Mouse (Mus musculus): Measurements from ENCODE around the gene Fras1.

Fras1 gene

GRCm38 (mm10) chr5:96554940-96555679 is 181.4 kb downstream of the Fras1 start:
- ATAC-seq (ENCODE audit: insufficient number of reproducible peaks, low FRiP score, low TSS enrichment) = no peak

- ATAC-seq (ENCODE audit: insufficient number of reproducible peaks, low FRiP score, low TSS enrichment) = no peak
These were observed 184.5 kb downstream of the Fras1 start for GRCm38 (mm10) chr5:96558049-96558804.

- ATAC-seq (ENCODE audit: insufficient number of reproducible peaks, low FRiP score, low TSS enrichment) = no peak
These were observed 200.8 kb downstream of the Fras1 start for GRCm38 (mm10) chr5:96574586-96574985.

DNA sequence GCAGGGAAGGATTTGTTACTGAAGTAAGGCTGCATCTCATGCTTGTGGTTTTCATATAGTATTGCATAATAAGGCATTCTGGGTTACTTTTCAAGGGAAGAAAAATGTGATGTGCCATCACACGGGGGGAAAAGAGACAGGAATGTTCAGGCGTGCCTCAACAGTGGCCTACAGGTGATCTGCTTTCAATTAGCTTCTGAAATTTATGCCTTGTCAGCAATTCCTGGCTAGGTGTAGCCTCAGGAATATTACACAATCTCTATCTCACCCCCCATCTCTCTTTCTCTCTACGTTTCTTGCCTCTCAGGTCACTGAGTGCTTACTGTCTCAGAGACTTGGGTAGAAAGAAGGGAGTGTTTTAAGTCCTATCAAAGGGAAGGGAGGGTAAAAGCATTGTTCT is 204.9 kb downstream of the Fras1 start:
- ATAC-seq (ENCODE audit: insufficient number of reproducible peaks, low FRiP score, low TSS enrichment) = no peak

GRCm38 (mm10) chr5:96579938-96580337 is 206.2 kb downstream of the Fras1 start:
- ATAC-seq (ENCODE audit: insufficient number of reproducible peaks, low FRiP score, low TSS enrichment) = no peak

GRCm38 (mm10) chr5:96584730-96585129 is 211.0 kb downstream of the Fras1 start:
- no peak for ATAC-seq (ENCODE audit: insufficient number of reproducible peaks, low FRiP score, low TSS enrichment)

GRCm38 (mm10) chr5:96590621-96591020 is 216.9 kb downstream of the Fras1 start:
- ATAC-seq (ENCODE audit: insufficient number of reproducible peaks, low FRiP score, low TSS enrichment) = no peak

DNA sequence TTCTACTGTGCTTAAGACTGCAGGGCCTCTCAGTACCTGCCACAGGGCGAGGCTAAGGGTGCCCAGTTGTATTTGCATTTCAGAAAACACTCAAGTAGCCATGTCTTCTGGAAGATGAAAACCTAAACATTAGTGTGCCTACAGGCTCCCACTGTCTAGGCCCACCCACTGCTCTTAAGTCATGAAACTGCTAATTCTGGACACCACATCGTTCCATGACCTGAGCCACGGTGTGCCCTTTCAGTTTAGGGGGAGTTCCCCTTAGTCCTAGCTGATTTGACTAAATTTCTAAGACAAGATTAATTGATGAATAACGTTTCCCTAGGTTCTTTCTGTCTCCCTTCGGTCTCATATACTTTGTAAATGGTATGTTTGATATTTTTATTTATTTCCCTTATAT is 222.0 kb downstream of the Fras1 start:
- no peak for ATAC-seq (ENCODE audit: insufficient number of reproducible peaks, low FRiP score, low TSS enrichment)

DNA sequence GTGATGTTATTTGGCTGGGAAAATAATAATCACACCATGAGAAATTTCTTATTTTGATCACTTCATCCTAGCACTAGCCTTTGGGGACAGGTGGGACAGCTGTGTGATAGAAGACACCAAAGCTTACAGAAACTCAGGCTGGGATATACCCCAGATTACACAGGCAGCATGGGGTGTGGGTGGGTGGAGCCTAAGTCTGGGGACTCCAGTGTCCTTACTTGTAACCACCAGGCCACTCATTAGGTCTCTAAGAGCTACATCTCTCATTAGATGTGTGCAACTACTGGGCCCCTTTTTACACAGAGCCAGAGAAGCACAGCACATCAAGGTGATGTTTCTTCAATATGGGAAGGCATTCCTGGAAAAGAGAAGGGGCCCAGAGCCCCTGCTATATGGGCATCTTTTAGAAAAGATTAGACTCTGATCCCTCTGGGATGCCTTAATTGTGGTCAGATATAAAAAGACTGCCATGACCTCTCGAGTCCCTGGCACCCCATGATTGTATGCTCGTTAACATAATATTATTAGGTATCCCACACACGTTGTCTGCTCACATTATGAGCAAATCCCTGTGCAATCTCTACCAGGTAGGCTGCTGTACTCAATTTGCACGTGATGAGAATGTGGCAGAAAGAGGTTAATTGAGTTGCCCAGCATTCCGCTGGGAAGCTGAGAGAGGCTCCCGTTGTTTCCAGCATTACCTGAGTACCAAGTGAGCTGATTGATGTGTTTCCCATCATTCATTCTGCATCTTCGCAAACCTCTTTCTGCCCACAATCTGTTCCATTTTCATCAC is 230.4 kb downstream of the Fras1 start:
- ATAC-seq (ENCODE audit: insufficient number of reproducible peaks, low FRiP score, low TSS enrichment) = no peak

DNA sequence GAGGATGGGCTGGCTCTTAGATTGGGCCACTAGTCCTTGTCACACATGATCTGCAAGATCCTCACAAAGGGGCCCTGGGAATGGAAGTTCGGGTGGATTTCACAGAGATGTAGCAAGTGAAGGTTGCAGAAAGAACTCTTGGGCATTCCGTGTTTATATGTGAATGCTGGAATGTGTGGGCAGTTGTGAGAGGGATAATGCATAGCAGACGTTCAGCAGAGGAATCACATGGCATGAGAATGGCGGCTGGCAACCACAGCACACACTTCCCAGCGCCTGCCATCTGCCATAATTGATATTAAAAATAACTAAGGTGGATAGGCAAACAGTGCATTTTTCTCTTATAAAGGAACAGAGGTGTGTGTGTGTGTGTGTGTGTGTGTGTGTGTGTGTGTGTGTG is 234.3 kb downstream of the Fras1 start:
- no peak for ATAC-seq (ENCODE audit: insufficient number of reproducible peaks, low FRiP score, low TSS enrichment)

DNA sequence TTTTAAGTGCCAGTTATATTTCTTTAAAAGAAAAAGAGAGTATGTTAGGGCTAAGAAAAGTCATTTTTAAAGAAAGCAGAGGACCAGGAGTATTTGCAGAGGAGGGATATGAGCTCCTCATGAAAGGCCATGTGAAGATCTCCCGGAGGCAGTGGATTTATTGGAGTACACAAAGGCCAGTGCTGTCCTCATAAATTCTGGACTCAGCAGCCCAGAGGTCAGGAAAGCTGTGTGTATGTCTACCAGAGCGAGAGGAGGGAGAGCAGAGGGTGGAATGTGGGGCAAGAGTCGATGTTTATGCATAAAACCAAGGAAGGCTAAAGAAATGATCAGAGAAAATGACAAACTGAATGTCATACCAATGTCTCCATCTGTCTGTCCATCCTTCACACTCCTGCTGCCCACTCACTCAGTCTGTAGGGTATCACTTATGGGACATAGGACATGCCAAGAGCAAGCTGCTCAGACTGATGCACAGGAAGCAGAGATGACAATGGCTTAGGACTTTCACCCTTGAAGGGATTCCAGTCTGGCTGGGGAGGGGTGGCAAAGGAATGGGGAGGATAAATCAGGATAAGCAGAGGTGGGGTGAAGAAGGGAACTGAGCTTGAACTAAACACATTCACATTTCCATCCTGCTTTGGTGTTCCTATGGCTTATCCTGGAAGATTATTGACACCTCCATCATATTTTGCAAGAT is 235.0 kb downstream of the Fras1 start:
- no peak for ATAC-seq (ENCODE audit: insufficient number of reproducible peaks, low FRiP score, low TSS enrichment)

- ATAC-seq (ENCODE audit: insufficient number of reproducible peaks, low FRiP score, low TSS enrichment) = no peak
These were observed 238.3 kb downstream of the Fras1 start for GRCm38 (mm10) chr5:96612077-96612476.

GRCm38 (mm10) chr5:96616954-96617646 is 243.3 kb downstream of the Fras1 start:
- ATAC-seq (ENCODE audit: insufficient number of reproducible peaks, low FRiP score, low TSS enrichment) = no peak

DNA sequence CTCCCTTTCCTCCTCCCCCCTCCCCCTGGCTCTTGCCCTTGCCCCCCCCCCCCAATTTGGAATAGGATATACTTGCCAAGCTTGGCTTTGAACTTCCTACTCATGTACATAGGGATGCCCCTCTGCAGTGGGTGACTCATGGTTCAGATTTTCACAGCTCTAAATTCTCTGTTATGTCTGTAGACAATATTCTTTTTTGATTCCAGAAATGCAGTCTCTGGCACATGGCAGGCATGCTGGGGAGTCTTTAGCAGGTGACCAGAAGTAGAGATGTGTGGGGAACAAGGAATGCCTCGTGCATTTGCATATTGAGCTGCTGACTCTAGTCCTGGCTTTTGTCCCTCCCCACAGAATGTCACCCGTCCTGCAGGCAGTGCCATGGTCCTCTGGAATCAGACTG is 244.3 kb downstream of the Fras1 start:
- no peak for ATAC-seq (ENCODE audit: insufficient number of reproducible peaks, low FRiP score, low TSS enrichment)

DNA sequence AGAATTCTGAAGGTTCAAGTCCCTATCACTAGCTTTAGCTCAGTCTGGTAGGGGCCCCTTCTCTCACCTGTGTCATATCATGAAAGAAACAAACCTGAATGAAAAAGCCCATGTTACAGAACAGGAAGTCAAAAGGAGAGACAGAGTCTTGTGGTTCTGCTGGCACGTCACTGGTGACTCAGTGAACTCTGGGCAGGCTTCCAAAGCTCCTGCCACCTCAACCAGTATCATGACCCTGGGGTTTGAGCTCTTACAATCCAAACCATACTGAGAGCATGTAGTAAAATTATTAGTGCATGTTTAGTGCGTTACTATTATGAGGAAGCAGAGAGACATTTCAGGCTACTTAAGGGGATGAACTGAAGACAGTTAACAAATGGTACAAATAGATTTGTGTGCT is 246.5 kb downstream of the Fras1 start:
- no peak for ATAC-seq (ENCODE audit: insufficient number of reproducible peaks, low FRiP score, low TSS enrichment)

DNA sequence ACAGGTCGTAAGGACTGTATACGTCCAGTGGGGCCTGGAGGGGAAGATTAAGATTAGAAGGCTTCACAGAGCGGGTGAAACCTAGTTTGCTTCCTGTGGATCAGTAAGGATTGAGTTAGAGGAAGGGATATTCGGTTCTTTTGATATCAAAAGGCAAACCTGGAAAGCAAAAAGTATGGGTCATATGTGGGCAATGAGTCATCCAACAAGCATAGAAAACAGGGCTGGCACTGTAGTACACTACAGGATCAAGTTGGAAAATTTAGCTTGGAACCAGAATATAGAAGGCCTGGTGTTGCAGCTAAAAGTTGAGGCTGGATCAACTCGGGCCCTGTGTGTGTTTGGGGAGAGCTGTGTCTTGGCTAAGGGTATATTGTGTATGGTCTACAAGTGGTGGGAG is 246.9 kb downstream of the Fras1 start:
- no peak for ATAC-seq (ENCODE audit: insufficient number of reproducible peaks, low FRiP score, low TSS enrichment)

DNA sequence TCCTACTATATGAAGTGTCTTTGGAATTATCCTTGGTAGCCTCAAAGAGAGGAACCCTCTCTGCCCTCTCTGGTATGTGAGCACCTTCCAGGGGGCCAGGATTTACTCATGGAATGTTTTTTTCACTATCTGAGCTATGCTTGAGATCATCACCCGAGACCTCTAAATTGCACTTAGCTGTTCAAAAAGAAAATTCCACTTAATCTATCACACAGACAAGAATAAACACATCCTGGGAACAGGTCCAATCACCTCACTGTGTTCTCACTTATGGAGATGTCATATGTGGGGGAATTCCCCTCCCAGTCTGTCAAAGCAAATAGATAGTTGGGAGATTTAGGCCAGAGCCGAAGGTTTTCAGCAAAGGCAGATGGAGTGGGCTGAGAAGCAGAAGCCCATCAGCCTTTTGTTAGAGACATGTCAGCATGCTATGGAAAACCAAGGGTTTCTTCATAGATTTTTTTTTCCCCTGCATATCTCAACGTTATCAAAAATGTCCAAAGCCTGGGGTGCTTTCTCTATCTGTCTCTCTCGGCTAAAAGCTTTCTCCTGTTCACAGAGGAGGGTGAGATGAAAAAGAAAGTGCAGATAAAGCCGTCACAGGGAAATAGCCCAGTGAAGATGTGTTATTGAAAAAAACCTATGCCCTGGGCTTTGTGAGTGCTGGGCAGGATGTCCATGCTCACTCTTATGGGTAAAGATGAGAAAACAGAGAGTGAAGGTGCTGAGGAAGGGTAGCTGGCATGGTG is 249.0 kb downstream of the Fras1 start:
- ATAC-seq (ENCODE audit: insufficient number of reproducible peaks, low FRiP score, low TSS enrichment) = no peak

- ATAC-seq (ENCODE audit: insufficient number of reproducible peaks, low FRiP score, low TSS enrichment) = no peak
These were observed 256.1 kb downstream of the Fras1 start for GRCm38 (mm10) chr5:96629851-96630250.

DNA sequence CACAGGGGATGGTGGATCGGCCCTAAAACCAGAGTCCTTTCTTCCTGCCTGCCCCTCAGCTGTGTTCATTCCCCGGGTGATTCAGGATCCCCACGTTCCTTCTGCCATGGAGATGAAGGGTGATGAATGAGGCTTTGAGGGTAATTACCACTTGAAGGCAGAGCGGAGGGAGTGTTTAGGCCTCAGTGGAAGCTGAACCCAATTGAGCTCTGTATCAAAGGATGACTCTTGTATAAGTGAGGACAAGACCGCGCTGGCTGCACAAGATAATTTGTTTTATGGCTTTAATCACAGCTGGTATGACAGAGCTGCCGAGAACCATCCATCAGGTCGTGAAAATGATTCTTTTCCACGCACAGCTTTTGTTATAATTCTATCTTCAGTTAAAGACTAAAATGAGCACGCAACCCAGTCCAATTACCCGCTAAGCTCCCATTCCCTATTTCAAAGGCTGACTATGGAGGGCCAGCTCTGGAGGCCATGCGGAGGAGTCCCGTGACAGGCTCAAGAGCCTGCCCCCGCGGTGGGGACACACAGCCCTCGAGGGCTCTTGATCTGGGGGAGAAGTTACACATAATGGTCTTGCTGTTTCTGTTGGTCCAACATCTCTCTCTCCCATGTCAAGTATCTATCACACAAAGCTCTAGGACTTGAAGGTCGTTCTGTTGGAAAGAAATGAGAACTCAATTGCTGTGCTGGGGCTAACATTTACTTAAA is 261.5 kb downstream of the Fras1 start:
- no peak for ATAC-seq (ENCODE audit: insufficient number of reproducible peaks, low FRiP score, low TSS enrichment)

All from cerebellum, adult (tissue).